Mouse (Mus musculus) MEL (cell line): ENCODE results near the gene Tprg. TPM values are rescaled to one million over a fixed set of nuclear protein-coding genes. Genes with fewer than 3 reads are reported as not detected.

Experiments used
- DNase-seq: peaks from one replicate; pipeline ENCODE4 v3.0.0; 2011; ENCODE audit warnings: low read depth, low spot score
- H3K27ac ChIP-seq: 2 replicates; pipeline ENCODE4 v1.5.1; 2012; ENCODE audit warnings: low read depth, mild to moderate bottlenecking, control low read depth, low read length, moderate library complexity; ENCODE audit not compliant: control insufficient read depth
- H3K27me3 ChIP-seq, 2 experiments: fragments of 150-350 bp in 1 of 2; sonication (generic) in 1 of 2; 2 replicates each; pipeline ENCODE4 v1.6.1; 2012; ENCODE audit warnings: low read length in 2 of 2, mild to moderate bottlenecking in 2 of 2, improper control_type of control experiment in 1 of 2, moderate library complexity in 1 of 2; ENCODE audit not compliant: insufficient read depth in 2 of 2, control insufficient read depth in 1 of 2
- H3K36me3 ChIP-seq, 2 experiments: 2 replicates each; pipeline ENCODE4 v1.6.1; 2012 to 2014; ENCODE audit warnings: low read length in 2 of 2, improper control_type of control experiment in 1 of 2, inconsistent platforms in 1 of 2, mild to moderate bottlenecking in 1 of 2; ENCODE audit not compliant: insufficient read depth in 2 of 2, control insufficient read depth in 1 of 2
- H3K4me1 ChIP-seq, 2 experiments: fragments of 150-350 bp in 1 of 2; sonication (generic) in 1 of 2; 2 replicates each; pipeline ENCODE4 v1.6.1; 2012; ENCODE audit warnings: low read length in 2 of 2, improper control_type of control experiment in 1 of 2, mild to moderate bottlenecking in 1 of 2; ENCODE audit not compliant: insufficient read depth in 2 of 2, control insufficient read depth in 1 of 2
- H3K4me3 ChIP-seq, 2 experiments: fragments of 150-350 bp in 1 of 2; sonication (generic) in 1 of 2; 2 replicates each; pipeline ENCODE4 v1.5.1; 2012; ENCODE audit warnings: low read depth in 2 of 2, low read length in 2 of 2, mild to moderate bottlenecking in 2 of 2, moderate library complexity in 2 of 2, control low read depth in 1 of 2, improper control_type of control experiment in 1 of 2; ENCODE audit not compliant: control insufficient read depth in 1 of 2, insufficient read depth in 1 of 2
- H3K79me2 ChIP-seq: 2 replicates; pipeline ENCODE4 v1.6.1; 2012; ENCODE audit warnings: mild to moderate bottlenecking, low read length, moderate library complexity; ENCODE audit not compliant: control insufficient read depth, poor library complexity, insufficient read depth
- H3K9ac ChIP-seq: 2 replicates; pipeline ENCODE4 v1.6.1; 2012; ENCODE audit warnings: low read depth, mild to moderate bottlenecking, control low read depth, low read length, moderate library complexity; ENCODE audit not compliant: control insufficient read depth, poor library complexity, severe bottlenecking
- H3K9me3 ChIP-seq: fragments of 150-350 bp; sonication (generic); replicated peaks from 2 replicates; pipeline ENCODE4 v1.6.1; 2012; ENCODE audit warnings: mild to moderate bottlenecking, low read length, improper control_type of control experiment, moderate library complexity; ENCODE audit not compliant: insufficient read depth
- BHLHE40 ChIP-seq: IDR thresholded peaks from 2 replicates; pipeline ENCODE4 v1.6.1; 2012; ENCODE audit warnings: low read depth, mild to moderate bottlenecking, inconsistent platforms, low read length, improper control_type of control experiment, borderline replicate concordance
- ELF1 ChIP-seq: IDR thresholded peaks from 2 replicates; pipeline ENCODE4 v1.6.1; 2014; ENCODE audit warnings: low read depth, mild to moderate bottlenecking, inconsistent platforms, low read length, improper control_type of control experiment, moderate library complexity
- EP300 ChIP-seq, 2 experiments: IDR thresholded peaks; 2 replicates each; pipeline ENCODE4 v1.6.1; 2011; ENCODE audit warnings: improper control_type of control experiment in 2 of 2, low read length in 2 of 2, low read depth in 1 of 2, mild to moderate bottlenecking in 1 of 2
- HCFC1 ChIP-seq: IDR thresholded peaks from 2 replicates; pipeline ENCODE4 v1.6.1; 2012; ENCODE audit warnings: low read depth, mild to moderate bottlenecking, inconsistent platforms, low read length, improper control_type of control experiment, moderate library complexity
- KAT2A ChIP-seq: conservative IDR thresholded peaks from 2 replicates; pipeline ENCODE4 v1.6.1; 2012; ENCODE audit warnings: low read depth, low read length, improper control_type of control experiment, inconsistent platforms
- MAX ChIP-seq: IDR thresholded peaks from 2 replicates; pipeline ENCODE4 v1.6.1; 2011; ENCODE audit warnings: low read length, improper control_type of control experiment
- MAZ ChIP-seq: IDR thresholded peaks from 2 replicates; pipeline ENCODE4 v1.6.1; 2012; ENCODE audit warnings: low read depth, mild to moderate bottlenecking, inconsistent platforms, low read length, improper control_type of control experiment
- MEF2A ChIP-seq: IDR thresholded peaks from 2 replicates; pipeline ENCODE4 v1.6.1; 2014; ENCODE audit warnings: low read depth, mild to moderate bottlenecking, inconsistent platforms, low read length, improper control_type of control experiment; ENCODE audit not compliant: poor library complexity, insufficient replicate concordance, severe bottlenecking; ENCODE audit errors: extremely low read depth
- MXI1 ChIP-seq: IDR thresholded peaks from 2 replicates; pipeline ENCODE4 v1.6.1; 2011; ENCODE audit warnings: mild to moderate bottlenecking, low read depth, low read length, improper control_type of control experiment
- NRF1 ChIP-seq: IDR thresholded peaks from 2 replicates; pipeline ENCODE4 v1.6.1; 2014; ENCODE audit warnings: low read depth, mild to moderate bottlenecking, inconsistent platforms, low read length, improper control_type of control experiment, moderate library complexity; ENCODE audit not compliant: poor library complexity, insufficient read depth, severe bottlenecking
- POLR2A ChIP-seq, 2 experiments: IDR thresholded peaks; 2 replicates each; pipeline ENCODE4 v1.6.1; 2011 to 2012; ENCODE audit warnings: low read length in 2 of 2, mild to moderate bottlenecking in 2 of 2, control low read depth in 1 of 2, improper control_type of control experiment in 1 of 2, low read depth in 1 of 2, moderate library complexity in 1 of 2; ENCODE audit not compliant: control insufficient read depth in 1 of 2, insufficient read depth in 1 of 2, poor library complexity in 1 of 2
- POLR2AphosphoS5 ChIP-seq: IDR thresholded peaks from 2 replicates; pipeline ENCODE4 v1.6.1; 2012; ENCODE audit warnings: low read depth, borderline replicate concordance, mild to moderate bottlenecking, inconsistent platforms, low read length, moderate library complexity, mixed read lengths
- RAD21 ChIP-seq: IDR thresholded peaks from 2 replicates; pipeline ENCODE4 v1.6.1; 2011; ENCODE audit warnings: mild to moderate bottlenecking, low read depth, low read length, improper control_type of control experiment
- SIN3A ChIP-seq: IDR thresholded peaks from 2 replicates; pipeline ENCODE4 v1.6.1; 2012; ENCODE audit warnings: low read length, improper control_type of control experiment, inconsistent platforms
- SMC3 ChIP-seq: IDR thresholded peaks from 2 replicates; pipeline ENCODE4 v1.6.1; 2011; ENCODE audit warnings: low read depth, low read length, improper control_type of control experiment
- TBP ChIP-seq: IDR thresholded peaks from 2 replicates; pipeline ENCODE4 v1.8.0; 2011; ENCODE audit warnings: low read depth, low read length, improper control_type of control experiment
- UBTF ChIP-seq: IDR thresholded peaks from 2 replicates; pipeline ENCODE4 v1.6.1; 2012; ENCODE audit warnings: low read depth, mild to moderate bottlenecking, inconsistent platforms, low read length, improper control_type of control experiment, moderate library complexity, borderline replicate concordance; ENCODE audit not compliant: insufficient read depth
- USF1 ChIP-seq: IDR thresholded peaks from 2 replicates; pipeline ENCODE4 v1.6.1; 2014; ENCODE audit warnings: low read depth, mild to moderate bottlenecking, inconsistent platforms, low read length, improper control_type of control experiment, moderate library complexity
- USF2 ChIP-seq, 2 experiments: IDR thresholded peaks; 2 replicates each; pipeline ENCODE4 v1.6.1; 2011 to 2012; ENCODE audit warnings: improper control_type of control experiment in 2 of 2, low read length in 2 of 2, borderline replicate concordance in 1 of 2, inconsistent platforms in 1 of 2, low read depth in 1 of 2, mild to moderate bottlenecking in 1 of 2; ENCODE audit not compliant: insufficient read depth in 1 of 2
- polyA plus RNA-seq, 2 experiments: library from polyadenylated mRNA; stranded (reverse) in 1 of 2; unstranded in 1 of 2; fragments of >175 nt in 1 of 2; fragments of >200 nt in 1 of 2; gene quantifications; 2 replicates each; pipeline versions ENCODE4 v1.2.1 to v1.2.4; 2012; ENCODE audit warnings: low replicate concordance in 2 of 2, low read depth in 1 of 2; ENCODE audit not compliant: insufficient read length in 2 of 2, insufficient read depth in 1 of 2, missing spikeins in 1 of 2
- total RNA-seq: library from RNA; depleted of rRNA; stranded (reverse); fragments of 300-350 nt; gene quantifications from 2 replicates; pipeline ENCODE4 v1.2.3, GENCODE M21; 2012

Tprg gene
- total and polyA plus RNA-seq, 3 experiments = not detected

GRCm38 (mm10) chr16:25250129-25250749 is 36.4 kb upstream of the Tprg start:
- TF ChIP-seq MEF2A = no peak
- TF ChIP-seq, all 39 proteins: peak for 0
- H3K27ac ChIP-seq = no peak overlapping the region
- H3K36me3 ChIP-seq = no peaks in the 10 kb centered on the region
- H3K9me3 ChIP-seq = no peaks in the 10 kb centered on the region
- no peak overlapping the region for H3K4me3 ChIP-seq
- H3K27me3 ChIP-seq = no peaks in the 10 kb centered on the region
- no peak for DNase-seq
- no peaks in the 10 kb centered on the region for H3K4me1 ChIP-seq
- no peaks in the 10 kb centered on the region for H3K79me2 ChIP-seq
- no peak overlapping the region for H3K9ac ChIP-seq

GRCm38 (mm10) chr16:25251080-25251479 is 35.5 kb upstream of the Tprg start:
- no peaks in the 10 kb centered on the region for H3K36me3 ChIP-seq
- TF ChIP-seq USF2 (IDR thresholded peaks at IDR 0.05; ENCODE audit: borderline replicate concordance in 1 of 2, insufficient read depth in 1 of 2, low read depth in 1 of 2, low read length in 2 of 2) = no peak
- no peak for TF ChIP-seq SIN3A
- TF ChIP-seq EP300 (IDR thresholded peaks at IDR 0.05; ENCODE audit: low read depth in 1 of 2, low read length in 2 of 2) = no peak
- no peak for TF ChIP-seq HCFC1
- no peak for TF ChIP-seq ELF1
- TF ChIP-seq MEF2A = no peak
- no peak for TF ChIP-seq POLR2A (IDR thresholded peaks at IDR 0.05; ENCODE audit: control insufficient read depth in 1 of 2, insufficient read depth in 1 of 2, low read depth in 1 of 2, low read length in 2 of 2, poor library complexity in 1 of 2)
- no peak for TF ChIP-seq POLR2AphosphoS5
- TF ChIP-seq NRF1 = no peak
- TF ChIP-seq KAT2A = no peak
- no peak for TF ChIP-seq MXI1
- no peak for TF ChIP-seq USF1
- TF ChIP-seq RAD21 = no peak
- TF ChIP-seq SMC3 = no peak
- TF ChIP-seq UBTF = no peak
- no peak for TF ChIP-seq MAX
- TF ChIP-seq TBP = no peak
- no peak for TF ChIP-seq MAZ
- TF ChIP-seq BHLHE40 = no peak
- H3K27me3 ChIP-seq = no peaks in the 10 kb centered on the region
- no peak overlapping the region for H3K27ac ChIP-seq
- no peaks in the 10 kb centered on the region for H3K9me3 ChIP-seq
- H3K4me3 ChIP-seq = no peak overlapping the region
- DNase-seq = no peak
- H3K79me2 ChIP-seq = no peaks in the 10 kb centered on the region
- no peak overlapping the region for H3K9ac ChIP-seq
- no peaks in the 10 kb centered on the region for H3K4me1 ChIP-seq
